Mouse (Mus musculus): Measurements from ENCODE around the gene Nfx1. TPM values are rescaled to one million over a fixed set of nuclear protein-coding genes. Genes with fewer than 3 reads are reported as not detected.

Nfx1 gene
- 5.9 and 7.3 TPM in 2 replicates for polyA plus RNA-seq (2012; rRNA removed)

GRCm38 (mm10) chr4:40970842-40971701 lies at the start of gene Nfx1:
Gene Nfx1 (plus strand): TSS chr4:40970906.

GRCm38 (mm10) chr4:40948160-40948708 lies 22.5 kb upstream of the Nfx1 start, which contains the start of the genes Bag1 and Chmp5:
Gene Bag1 (minus strand): TSS chr4:40948294.
Gene Chmp5 (plus strand): TSS chr4:40948407.

GRCm38 (mm10) chr4:41047524-41048271 lies 77.0 kb downstream of the Nfx1 start, which contains the start of gene Aqp7:
Gene Aqp7 (minus strand): TSS chr4:41048139.

Other genes starting within 250 kb of the Nfx1 start
- gene Dnaja1, start 248.8 kb upstream of the Nfx1 start, polyA plus RNA-seq (2012; rRNA removed), result 0.32 and 0.71 TPM in 2 replicates
- 2.5 and 3.5 TPM in 2 replicates for gene Smu1, start 213.0 kb upstream of the Nfx1 start, polyA plus RNA-seq (2012; rRNA removed)
- gene B4galt1, start 116.9 kb upstream of the Nfx1 start, polyA plus RNA-seq (2012; rRNA removed), result 41.2 and 75.7 TPM in 2 replicates
- gene Spink4, start 50.9 kb upstream of the Nfx1 start, polyA plus RNA-seq (2012; rRNA removed), result 360 and 1,188 TPM in 2 replicates
- gene Bag1, start 22.6 kb upstream of the Nfx1 start, polyA plus RNA-seq (2012; rRNA removed), result 199 and 471 TPM in 2 replicates
- 1.5 and 2.9 TPM in 2 replicates for gene Chmp5, start 22.5 kb upstream of the Nfx1 start, polyA plus RNA-seq (2012; rRNA removed)
- gene Aqp7, start 77.2 kb downstream of the Nfx1 start, polyA plus RNA-seq (2012; rRNA removed), result 0.75 and 0.87 TPM in 2 replicates
- gene Aqp3, start 127.3 kb downstream of the Nfx1 start, polyA plus RNA-seq (2012; rRNA removed), result 228 and 237 TPM in 2 replicates
- gene Nol6, start 153.5 kb downstream of the Nfx1 start, polyA plus RNA-seq (2012; rRNA removed), result 15.8 and 18.2 TPM in 2 replicates
- 12.8 and 19.4 TPM in 2 replicates for gene Ube2r2, start 164.8 kb downstream of the Nfx1 start, polyA plus RNA-seq (2012; rRNA removed)